Mouse (Mus musculus) megakaryocyte, embryonic 14.5 days (primary cell): ENCODE data around the gene Ncf2.

ENCODE experiments used
- FLI1 ChIP-seq: IDR thresholded peaks from 2 replicates; pipeline ENCODE4 v1.6.1; 2012; ENCODE audit warnings: low read length, inconsistent platforms, mixed read lengths
- GATA1 ChIP-seq: IDR thresholded peaks from 3 replicates; pipeline ENCODE4 v1.6.1; 2012; ENCODE audit warnings: mixed read lengths, low read length, inconsistent platforms, borderline replicate concordance

GRCm38 (mm10) chr1:152799897-152800296 is at the start of gene Ncf2:
- TF ChIP-seq GATA1 = no peak
- no peak for TF ChIP-seq FLI1
